Mouse (Mus musculus): Measurements from ENCODE around the gene Ctdspl.

DNA sequence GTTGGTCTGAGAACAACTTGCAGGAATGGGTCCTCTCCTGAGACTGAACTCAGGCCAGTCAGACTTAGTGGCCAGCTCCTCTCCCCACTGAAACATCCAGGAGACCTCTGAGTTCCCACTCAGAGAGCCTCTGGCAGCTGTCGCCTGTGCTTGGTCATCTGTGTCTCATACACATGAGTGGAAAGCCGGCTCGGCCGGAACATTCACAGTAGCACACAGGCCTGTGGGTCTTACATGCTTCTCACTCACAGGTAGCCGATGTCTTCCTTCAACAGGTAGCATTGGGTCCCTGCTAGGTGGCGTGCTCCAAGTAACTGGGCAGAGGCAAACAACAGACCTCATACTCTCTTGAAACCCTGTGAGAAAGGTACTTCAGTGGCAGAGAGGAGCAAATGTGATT lies 35.2 kb upstream of the Ctdspl start:
- TF ChIP-seq ZC3H11A (IDR thresholded peaks at IDR 0.05; ENCODE audit: borderline replicate concordance, low read depth, low read length) = no peak
- no peak for TF ChIP-seq CHD2 (IDR thresholded peaks at IDR 0.05; ENCODE audit: low read depth, low read length)
